Mouse (Mus musculus) cerebellum, adult 11 months (tissue): Measurements from ENCODE around the gene Rhcg.

Experiments used
- DNase-seq: peaks from one replicate; pipeline ENCODE4 v3.0.0; 2022

Rhcg gene

DNA sequence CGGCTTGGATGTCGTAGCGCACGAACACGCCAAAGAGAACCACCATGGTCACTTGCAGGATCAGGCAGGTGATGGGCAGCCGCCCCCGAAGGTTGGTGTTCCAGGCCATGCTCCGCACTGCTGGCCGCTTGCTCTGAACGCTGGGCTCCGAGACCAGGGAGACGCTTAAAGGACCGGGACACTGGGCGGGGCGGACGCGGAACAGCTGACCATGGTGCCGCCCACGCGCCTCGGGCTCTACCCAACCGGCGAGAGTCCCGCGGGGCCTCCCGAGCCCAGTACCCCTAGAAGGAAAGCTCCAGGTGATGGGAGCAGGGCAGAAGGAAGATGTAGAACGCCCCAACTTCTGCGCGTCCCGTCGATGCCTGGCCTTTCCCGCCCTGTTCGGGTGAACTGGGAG is at the start of gene Rhcg:
Gene Rhcg (minus strand): TSS at position 240 of the 400 bp plus-strand sequence.
- DNase-seq = no peak

DNA sequence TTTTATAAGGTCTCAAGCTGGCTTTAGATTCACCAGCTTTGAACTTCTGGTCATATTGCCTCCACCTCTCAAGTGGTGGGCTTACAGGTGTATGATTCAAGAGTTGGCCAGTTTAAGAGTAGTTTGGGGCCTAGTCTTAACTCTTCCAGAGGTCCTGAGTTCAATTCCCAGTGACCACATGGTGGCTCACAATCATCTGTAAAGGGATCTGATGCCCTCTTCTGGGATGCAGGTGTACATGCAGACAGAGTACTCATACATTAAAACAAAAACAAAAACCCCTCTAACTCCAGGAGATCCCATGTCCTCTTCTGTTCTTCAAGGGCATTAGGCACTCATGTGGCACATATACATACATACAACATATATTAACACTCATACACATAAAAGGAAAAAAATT is 49.2 kb upstream of the Rhcg start:
- DNase-seq = no peak

DNA sequence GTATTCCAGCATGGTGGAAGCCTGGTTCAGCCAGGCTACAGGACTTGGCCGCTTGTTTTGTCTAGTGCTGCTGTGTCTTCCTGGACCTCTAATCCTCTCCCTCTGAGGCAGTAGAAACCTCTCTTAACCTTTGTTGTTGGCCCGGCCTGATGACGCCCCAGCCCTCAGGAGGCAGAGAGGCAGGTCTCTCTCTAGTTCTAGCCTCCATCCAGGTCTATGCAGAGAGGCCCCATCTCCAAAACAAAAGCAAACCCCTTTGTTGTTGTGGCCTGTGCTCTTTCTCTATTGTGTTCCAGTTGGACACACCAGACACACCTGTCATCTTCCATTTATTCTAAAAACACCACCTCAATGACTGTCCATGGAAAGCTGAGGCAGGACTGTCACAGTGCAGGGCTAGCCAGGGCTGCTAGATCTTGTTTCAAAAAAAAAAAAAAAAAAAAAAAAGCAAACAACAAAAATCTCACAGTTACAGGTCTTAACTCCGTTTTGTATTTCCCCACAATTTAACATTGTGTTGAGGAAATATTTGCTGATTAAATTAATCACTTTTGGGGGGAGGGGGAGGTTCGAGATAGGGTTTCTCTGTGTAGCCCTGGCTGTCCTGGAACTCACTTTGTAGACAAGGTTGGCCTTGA is 43.9 kb upstream of the Rhcg start:
- DNase-seq = no peak

DNA sequence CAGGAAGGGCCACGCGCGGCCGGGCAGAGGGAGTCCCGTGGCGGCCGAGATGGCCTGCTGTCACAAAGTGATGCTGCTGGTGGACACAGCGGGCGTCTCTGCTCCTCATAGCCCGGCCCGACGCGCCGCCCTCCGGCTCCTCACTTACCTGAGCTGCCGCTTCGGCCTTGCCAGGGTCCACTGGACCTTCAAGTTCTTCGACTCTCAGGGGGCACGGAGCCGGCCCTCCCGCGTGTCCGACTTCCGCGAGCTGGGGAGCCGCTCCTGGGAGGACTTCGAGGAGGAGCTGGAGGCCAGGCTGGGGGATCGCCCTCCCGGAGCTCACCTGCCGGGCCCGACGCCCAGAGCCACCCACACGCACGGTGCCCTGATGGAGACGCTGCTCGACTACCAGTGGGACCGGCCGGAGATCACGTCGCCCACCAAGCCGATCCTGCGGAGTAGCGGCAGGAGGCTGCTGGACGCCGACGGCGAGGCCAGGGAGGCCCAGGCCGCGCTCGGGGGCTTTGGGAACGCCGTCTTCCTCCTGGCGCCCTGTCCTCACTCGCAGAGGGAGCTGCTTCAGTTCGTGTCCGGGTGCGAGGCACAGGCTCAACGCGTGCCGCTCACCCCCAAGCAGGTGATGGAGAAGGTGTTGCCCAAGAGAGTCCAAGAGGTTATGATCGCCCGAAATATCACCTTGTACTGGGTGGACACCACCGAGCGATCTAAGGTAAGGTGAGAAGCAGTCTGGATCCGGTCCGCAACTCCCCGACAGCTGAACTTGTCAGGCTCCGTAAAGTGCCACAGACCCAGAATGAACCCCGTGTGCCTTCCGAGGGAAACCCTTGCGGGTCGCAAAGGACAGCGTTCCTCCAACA is 43.1 kb upstream of the Rhcg start:
- peak; percentile 2 for DNase-seq

DNA sequence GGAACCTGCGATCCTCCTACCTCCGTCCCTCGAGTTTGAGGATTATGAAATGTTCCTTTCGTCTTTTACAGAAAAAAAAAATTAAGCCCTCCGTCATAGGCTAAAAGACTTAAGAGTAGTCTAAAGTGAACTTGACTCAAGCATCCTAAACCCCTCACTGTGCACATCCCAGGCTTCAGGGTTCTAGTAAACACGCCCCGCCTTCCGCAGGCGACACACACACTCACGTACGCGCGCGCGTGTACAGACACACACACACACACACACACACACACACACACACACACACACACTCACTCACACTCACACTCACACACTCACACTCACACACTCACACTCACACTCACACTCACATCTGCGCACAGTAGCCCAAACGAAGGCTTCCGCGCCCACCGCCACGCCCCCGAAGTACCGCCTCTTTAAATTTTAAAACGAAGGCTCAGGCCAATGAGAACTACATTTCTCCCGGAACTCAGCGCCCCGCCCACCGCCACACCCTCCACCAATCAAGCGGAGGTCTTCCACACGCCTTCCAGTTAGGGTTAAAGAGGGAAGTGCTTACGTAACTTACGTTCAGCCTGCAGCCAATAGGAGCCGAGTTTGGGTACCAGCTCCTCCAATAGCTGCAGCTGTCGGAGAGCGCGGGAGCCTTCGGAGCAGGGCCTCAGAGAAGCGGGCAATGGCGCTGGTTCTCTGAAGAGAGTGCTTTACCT is 42.3 kb upstream of the Rhcg start, which contains the start of gene Ticrr:
Gene Ticrr (plus strand): TSS at position 619 of the 713 bp plus-strand sequence.
- peak; percentile 87 for DNase-seq

DNA sequence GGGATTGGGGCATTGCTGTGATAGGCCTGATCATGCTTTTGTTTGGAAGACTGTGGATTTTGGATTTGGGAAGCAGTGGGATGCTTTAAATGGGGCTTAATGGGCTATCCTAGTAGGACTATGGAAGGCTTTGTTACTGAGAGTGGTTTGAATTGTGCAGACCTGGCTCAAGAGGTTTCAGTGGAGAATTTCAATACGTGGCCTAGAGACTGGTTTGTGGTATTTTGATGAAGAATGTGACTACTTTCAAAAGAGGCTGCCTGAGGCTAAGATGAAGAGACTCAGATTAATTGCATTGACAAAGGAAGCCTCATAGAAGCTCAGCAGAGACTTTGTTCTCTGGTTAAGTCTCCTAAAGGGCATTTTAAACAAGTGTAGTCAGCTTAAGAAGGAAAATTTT is 37.1 kb upstream of the Rhcg start:
- DNase-seq = no peak

DNA sequence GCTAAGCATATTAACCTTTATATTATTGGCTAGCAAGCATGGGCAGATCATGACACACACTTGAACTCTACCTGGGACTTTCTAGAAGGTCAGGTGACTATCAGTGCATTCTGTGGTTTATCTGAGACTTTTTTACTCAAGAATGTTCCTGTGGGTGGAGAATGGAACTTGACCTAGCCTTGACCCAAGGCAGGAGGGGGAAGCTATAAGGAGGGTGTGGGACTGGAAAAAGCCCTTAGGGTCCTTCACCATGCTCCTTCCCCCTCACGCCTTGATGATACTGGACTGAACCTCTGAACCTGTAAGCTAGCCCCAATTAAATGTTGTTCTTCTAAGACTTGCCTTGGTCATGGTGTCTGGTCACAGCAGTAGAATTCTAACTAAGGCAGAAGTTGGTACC is 36.7 kb upstream of the Rhcg start:
- DNase-seq = no peak

DNA sequence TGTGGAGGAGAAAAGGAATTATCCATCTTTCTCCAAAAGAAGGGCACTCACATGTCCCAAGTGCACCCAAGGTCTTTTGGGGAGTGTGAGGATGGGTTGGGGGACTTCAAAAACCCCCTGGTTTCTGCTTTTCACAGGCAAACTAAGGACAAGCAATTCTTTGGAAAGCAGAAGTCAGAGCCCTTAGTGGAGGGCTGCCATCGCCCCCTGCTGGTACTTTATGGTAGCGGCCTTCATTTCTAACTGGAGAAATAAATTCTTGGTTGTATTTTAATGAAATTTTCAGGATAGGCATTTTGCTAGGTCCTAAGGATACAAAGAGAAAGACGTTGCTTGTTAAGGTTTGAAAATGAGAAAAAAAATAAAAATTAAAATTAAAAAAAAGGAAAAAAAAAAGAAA is 31.5 kb upstream of the Rhcg start:
- DNase-seq = peak; percentile 14

DNA sequence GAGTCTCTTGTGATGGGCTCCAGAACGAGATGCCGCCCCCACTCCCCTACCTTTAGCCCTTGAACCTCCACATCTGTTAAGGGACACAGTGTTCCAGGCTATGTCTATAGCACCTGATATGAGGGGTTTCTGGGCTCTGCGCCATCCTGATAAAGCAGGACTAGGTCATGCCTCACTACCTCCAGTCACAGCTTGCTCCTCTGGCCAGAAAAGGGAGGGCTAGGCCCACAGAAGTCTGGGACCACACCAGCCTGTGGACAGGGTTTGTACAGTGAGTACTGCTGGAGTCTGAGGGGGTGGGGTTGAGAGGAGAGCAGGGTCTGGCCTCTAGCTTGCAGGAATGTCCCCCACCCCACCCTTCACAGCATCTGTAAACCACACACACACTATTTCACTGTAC is 29.8 kb upstream of the Rhcg start:
- no peak for DNase-seq

DNA sequence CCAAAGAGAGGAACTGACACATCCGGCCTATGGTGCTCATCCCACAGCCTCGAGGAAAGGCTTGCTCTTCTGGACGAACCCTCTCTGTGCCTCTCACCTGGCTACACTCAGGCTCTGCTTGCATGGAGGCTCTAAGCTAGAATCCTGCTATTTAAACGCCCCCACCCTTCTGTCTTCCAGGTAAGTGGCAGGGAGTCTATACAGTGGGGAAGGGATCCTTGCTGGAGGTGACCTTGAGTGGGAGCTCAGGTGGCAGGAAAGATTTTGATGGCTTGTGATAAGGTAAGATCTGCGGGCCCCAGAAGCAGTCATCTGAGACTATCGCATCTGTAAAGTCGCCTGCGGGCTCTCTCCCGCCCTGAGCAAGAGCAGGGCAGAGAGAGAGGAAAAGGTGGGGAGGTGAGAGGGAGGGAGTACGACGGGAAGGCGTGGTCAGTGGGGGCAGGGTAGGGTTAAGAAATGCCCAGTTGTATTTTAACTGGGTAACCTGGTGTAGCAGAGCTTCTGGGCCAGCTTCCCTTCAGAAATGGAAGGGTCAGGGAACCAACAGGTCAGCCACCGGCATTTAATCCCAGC is 14.4 kb upstream of the Rhcg start:
- no peak for DNase-seq

DNA sequence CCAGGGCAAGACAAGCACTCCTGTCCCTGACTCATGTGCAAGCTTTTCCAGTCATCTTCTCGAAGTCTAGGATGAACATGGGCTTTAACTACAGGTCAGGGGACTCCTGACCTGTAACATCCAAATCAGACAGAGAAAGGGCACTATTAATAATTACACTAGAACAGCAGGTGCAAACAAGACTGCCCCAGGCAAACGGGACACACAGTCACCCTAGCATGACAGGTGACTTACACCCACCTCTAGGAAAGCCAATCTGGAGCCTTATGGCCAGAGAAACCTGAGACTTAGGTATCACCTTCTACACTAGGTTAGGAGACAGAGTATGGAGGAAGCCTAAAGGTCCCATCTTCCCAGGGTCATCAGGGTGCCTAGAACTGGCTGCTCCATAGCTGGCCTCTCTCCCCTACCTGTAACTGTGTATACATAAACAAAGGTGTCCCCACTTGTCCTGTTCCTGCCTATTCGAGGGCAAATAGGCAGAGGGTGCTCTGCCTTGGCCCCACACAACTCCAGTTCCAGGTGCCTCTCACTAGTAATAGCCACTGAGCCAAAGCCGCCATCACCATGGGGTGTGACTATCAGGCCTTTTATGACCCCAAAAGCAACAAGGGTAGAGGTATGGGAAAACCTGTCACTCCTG is 10.9 kb upstream of the Rhcg start:
- DNase-seq = no peak

DNA sequence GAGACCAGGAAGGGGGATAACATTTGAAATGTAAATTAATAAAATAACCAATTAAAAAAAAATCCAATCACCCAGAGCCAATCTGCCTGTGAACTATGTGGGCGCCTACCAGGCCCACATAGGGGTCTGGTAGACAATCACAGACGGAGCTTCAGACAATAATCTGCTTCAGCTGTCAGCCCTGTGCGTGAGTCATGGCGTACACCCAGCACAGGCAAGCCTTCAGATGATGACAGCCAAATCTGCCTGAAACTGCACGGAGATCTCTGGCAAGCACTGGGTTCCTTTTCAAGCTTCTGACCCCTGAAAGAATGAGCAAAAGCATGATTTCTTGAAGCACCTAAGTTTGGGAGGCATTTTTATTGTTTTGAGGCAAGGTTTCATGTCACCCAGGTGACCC is 8.7 kb upstream of the Rhcg start:
- DNase-seq = no peak

DNA sequence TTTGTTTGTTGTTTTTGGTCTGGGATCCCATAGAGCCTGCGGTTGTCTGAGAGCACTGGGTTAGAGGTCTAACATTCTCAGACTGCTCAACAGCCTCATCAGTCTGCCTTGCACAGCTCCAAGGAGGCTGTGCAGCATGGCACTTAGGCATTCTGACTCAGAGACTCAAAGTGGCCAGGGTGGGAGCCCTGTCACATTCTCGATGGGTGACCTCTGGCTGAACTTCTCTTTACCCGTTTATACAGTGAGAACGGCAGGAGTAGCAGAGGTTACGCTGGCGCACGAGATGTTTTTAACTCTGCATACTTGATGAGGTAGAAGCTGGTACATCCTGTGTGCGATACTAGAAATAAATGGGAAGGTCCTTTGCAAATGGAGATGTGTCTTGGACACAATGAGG is 5.6 kb upstream of the Rhcg start:
- DNase-seq = no peak

DNA sequence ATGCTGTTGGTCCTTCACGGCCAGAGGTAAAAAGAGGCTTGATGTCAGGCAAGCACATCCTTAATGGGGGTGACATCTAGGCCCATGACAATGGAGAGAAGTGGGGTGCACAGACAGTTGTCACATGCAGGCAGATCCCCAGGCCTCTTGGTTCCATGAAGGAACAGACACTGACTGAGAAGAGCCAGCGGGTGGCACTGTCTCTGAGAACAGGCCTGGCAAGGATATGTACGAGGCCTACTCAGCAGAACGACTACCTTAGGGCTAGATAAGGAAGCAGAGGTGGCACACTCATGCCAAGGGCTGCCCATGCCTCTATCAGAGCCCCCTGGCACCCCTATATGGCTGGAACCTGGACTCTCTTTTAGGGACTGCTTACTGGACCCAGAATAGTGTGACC is 2.0 kb upstream of the Rhcg start:
- DNase-seq = no peak

DNA sequence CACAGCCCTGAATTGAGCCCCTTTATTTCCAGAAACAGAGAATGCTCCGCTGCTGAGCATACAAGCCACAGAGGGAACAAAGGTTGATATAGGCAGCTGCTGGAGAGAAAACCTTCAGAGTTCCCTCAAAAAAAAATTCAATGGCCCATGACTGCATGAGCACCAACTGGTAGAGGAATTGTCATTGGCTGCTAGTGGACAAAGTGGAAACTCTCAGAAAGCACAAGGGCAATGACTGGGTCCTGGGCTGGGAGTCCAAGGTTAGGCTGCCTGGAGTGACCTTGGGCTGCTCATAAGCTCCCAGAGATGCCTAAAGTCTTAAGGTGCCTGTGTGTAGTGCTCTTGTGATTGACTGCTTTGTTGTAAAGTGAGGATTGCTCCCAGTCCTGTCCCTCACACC is 1.5 kb downstream of the Rhcg start:
- DNase-seq = no peak

DNA sequence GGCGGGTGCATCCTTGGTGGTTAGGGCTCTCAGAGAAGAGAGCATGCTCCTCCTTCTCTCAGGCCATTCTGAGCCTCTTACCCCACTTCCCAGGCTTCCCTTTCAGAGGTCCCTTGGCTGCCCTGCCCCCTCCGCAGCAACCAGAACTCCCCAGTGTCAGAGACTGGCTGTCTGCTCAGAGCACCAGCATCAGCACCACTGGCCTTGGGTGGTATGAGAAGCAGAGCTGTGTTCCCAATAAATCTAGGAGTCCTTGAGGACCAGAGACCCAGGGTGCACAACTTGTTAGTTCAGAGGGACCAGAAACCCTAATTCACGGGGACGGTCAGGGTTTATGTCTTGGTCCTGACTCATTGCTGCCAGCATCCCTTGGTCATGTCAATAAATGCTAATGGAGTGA is 2.4 kb downstream of the Rhcg start:
- DNase-seq = no peak

DNA sequence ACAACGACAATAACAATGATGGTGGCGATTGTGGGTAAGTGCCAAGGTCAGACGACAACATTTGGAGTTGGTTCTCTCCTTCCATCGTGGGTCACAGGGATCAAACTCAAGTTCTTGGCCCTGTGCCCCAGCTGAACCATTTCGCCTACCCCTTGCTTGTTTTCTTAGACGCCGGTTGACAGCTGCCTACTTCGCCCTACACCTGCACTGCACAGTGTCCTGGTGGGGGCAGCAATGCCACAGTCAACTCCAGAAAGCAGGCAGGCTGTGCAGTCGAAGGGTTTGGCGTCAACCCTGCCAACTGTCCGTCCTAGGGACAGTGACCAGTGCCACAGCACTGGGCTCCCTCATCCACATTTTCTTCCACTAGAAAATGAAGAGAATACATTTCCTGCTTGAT is 4.1 kb downstream of the Rhcg start:
- no peak for DNase-seq

DNA sequence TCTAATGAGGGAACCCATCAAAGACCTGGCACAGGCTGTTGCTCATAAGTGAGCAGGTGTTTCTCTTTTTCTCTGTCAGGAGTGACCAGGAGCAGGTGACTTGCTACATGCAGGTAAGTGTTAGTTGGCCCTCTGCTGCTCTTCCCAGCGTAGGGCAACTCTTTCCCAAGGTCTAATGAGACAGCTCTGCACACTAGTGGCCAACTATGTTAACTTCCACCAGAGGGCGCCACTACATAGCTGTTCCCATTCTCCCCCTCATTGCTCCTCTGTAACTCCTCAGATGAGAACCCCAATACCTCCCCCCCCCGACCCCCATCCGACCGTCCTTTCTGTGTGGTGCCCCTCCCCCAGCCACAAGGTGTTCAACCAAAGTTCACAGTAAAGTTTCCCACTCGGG is 4.7 kb downstream of the Rhcg start:
- DNase-seq = no peak

DNA sequence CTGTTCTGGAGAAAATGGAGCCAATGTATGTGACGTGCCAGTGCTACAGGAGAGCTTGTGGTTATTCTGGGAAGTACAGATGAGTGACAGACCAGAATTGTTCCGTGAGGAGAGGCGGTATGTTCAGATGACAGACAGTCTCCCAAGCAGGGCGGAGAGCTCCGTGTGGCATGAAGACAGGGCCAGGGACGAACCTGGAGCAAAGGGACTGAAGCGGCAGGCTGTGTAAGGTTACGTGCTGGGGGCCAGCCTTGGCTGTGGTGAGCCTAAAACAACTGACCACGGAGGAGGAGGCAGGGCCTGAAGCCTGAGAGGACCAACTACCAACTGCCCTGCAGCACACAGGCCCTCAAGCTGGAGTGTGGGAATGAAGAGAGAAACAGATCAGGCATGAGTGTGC is 5.6 kb downstream of the Rhcg start:
- no peak for DNase-seq

DNA sequence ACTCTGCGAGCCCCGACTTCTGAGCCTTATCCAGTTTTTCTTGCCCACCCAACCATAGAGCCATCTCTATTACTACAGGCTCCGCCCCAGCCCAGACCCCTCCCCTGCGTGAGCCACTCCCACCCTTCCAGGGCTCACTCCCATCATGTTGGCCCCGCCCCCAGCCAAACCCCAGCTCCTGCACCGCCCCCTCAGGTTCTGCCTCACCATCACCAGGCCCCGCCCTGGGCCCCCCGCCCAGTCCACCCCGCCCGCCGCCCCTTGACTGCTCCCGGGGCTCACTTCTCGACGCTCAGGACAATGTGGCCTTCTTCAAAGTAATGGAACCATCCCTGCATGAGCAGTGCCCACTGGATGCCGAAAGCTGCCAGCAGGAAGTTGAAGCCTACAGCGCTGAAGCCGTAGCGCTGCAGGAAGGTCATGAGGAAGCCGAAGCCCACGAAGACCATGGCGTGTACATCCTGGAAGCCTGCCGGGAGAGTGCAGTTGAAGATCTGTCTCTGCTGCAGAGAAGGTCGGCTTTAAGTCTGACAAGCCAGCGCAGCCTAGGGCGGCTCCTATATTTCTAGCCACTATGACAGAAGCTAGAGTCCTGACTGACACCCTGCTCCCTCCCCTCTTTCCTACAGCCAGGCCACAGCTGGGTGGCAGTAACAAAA is 10.1 kb downstream of the Rhcg start:
- no peak for DNase-seq

DNA sequence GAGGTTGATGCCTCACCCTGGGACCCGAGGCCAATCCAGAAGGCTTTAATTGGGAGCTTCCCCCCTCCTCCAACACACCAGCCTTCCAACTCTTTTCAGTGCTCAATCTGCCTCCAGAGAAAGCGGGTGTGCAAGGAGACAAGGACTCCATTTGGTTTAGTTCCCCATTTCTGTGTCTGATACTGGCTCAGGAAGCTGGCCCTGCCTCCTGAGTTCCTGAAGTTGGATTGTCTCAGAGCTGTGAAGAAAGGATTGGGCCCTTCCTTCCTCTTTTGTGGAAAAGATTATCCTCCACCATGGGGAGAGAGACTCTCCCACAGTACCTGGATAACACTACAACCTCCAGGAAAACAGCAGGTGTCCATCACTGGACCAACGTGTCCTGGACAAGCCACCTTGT is 10.7 kb downstream of the Rhcg start:
- DNase-seq = no peak

DNA sequence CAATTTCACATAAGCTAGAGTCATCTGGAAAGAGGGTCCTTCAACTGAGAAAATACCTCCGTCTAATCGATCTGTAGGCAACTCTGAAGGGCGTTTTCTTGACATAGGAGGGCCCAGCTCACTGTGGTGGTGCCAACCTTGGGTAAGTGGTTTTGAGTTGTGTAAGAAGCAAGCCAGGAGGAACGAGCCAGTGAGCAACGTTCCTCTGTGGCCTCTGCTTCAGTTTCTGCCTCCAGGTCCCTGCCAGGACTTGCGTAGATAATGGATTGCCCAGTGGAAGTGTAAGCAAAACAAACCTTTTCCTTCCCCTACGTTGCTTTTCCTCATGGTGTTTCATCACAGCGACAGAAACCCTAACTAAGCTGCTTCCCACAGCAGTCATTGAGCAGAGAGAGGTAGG is 15.5 kb downstream of the Rhcg start:
- DNase-seq = no peak

DNA sequence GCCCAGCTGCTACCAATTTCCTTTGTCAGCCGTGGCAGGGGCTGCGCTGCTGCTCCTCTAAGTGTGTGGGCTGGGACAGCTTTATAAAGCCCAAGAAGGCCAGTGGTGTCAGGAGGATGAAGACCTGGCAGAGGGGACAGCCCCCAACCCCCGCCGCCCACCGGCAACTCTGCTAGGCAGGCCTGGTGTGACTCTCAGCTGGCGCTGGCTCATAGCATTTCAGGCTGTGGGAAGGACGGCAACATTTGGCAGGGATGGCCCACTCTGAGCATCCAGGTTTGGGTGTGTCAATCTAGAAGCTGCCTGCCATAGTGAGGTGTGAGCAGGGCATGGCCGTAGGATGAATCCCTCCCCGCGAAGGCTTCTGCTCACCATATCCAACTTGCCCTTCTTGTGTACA is 17.3 kb downstream of the Rhcg start:
- no peak for DNase-seq
